Mouse (Mus musculus) adrenal gland, adult 8-10 months (tissue): Measurements from ENCODE around the gene Jrkl. TPM values are rescaled to one million over a fixed set of nuclear protein-coding genes. Genes with fewer than 3 reads are reported as not detected.

ENCODE experiments used
- total RNA-seq, 4 experiments: library from RNA; stranded (reverse); gene quantifications; 2 replicates each; pipeline ENCODE4 v1.2.4; 2022

The Jrkl gene
- total RNA-seq, 4 experiments from 2014 or later, result 7.7 to 9.5 (median 8.0) TPM

Other genes with a start within 250 kb of the Jrkl start
- 10 to 100 TPM; 15.8 to 30.0 (median 21.9) TPM for gene Ccdc82, start 1.1 kb upstream of the Jrkl start, total RNA-seq
- gene Maml2, start 52.1 kb upstream of the Jrkl start, total RNA-seq, result 10 to 100 TPM in 2 of 4 experiments, 1 to 10 TPM in 2; 6.7 to 13.7 (median 9.6) TPM
- gene Gm17571, start 200.9 kb upstream of the Jrkl start, total RNA-seq, result not detected